Mouse (Mus musculus): ENCODE measurements around the gene Usp11.

DNA sequence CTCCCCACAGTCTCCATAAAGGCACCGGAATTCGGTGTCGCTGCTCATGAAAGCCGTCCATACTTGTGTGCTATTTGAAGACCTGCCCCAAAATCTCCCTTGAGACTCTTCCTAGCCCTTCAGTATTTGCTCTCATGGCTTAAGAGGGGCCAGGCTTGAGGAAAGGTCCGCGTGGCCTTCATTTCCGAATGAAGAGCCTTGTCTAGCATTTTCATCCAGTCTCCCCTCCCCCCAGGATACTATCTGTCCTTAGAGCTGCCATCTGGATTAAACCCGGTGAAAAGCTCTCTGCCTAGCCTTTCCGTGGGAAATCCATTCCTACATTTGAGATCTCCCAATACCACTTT is 40.3 kb upstream of the Usp11 start:
- TF ChIP-seq CTCF (IDR thresholded peaks at IDR 0.05; ENCODE audit: low read depth) (no peak), EP300 (IDR thresholded peaks at IDR 0.05; ENCODE audit: low read depth) (no peak)
